Mouse (Mus musculus) neural tube, postnatal 0 days (tissue): ENCODE results near the gene Vmn1r237. TPM values are rescaled to one million over a fixed set of nuclear protein-coding genes. Genes with fewer than 3 reads are reported as not detected.

Experiments
- microRNA-seq: library from miRNA; unstranded; fragments of <30 nt; microRNA quantifications from one replicate; pipeline ENCODE4, GENCODE M21; 2016
- polyA plus RNA-seq: library from polyadenylated mRNA; unstranded; fragments of >200 nt; fragmentation: Nextera tagmentation; extraction: Ambion mirVana; gene quantifications from 2 replicates; pipeline ENCODE4 v1.2.1, GENCODE M21; 2015

Vmn1r237 gene
- not detected in 2 replicates for polyA plus RNA-seq

GRCm38 (mm10) chr17:21311565-21311964 is at the start of gene Vmn1r237:
Gene Vmn1r237 (plus strand): TSS chr17:21311865.

GRCm38 (mm10) chr17:21282642-21283041 is 29.0 kb upstream of the Vmn1r237 start, which contains the start of gene Vmn1r236:
Gene Vmn1r236 (plus strand): TSS chr17:21282942.

Small RNAs within 50 kb of the gene (microRNA-seq; reads per million reads assigned to microRNA genes)
- not detected for gene Gm26384

Other genes starting within 250 kb of the Vmn1r237 start
- gene Vmn1r234, start 85.8 kb upstream of the Vmn1r237 start, polyA plus RNA-seq, result not detected in 2 replicates
- not detected in 2 replicates for gene Vmn1r235, start 55.5 kb upstream of the Vmn1r237 start, polyA plus RNA-seq
- not detected in 2 replicates for gene Vmn1r236, start 28.9 kb upstream of the Vmn1r237 start, polyA plus RNA-seq
- 3.5 and 4.1 TPM in 2 replicates for gene Zfp677, start 71.9 kb downstream of the Vmn1r237 start, polyA plus RNA-seq
- gene Zfp54, start 111.4 kb downstream of the Vmn1r237 start, polyA plus RNA-seq, result 3.2 and 3.6 TPM in 2 replicates
- 7.6 and 8.1 TPM in 2 replicates for gene Zfp51, start 138.5 kb downstream of the Vmn1r237 start, polyA plus RNA-seq
- 8.6 TPM in 2 replicates for gene Zfp53, start 177.1 kb downstream of the Vmn1r237 start, polyA plus RNA-seq
- gene Zfp52, start 223.7 kb downstream of the Vmn1r237 start, polyA plus RNA-seq, result 2.8 TPM in 2 replicates